Mouse (Mus musculus) midbrain, embryonic 14.5 days (tissue): ENCODE measurements around the gene Tex44. TPM values are rescaled to one million over a fixed set of nuclear protein-coding genes. Genes with fewer than 3 reads are reported as not detected.
A peak's percentile ranks its signal among the peaks of the same experiment; 100 is the strongest.

ENCODE experiments used
- ATAC-seq: fragments of 200-750 bp; cut with Nextera tagmentation; 2 replicates; pipeline ENCODE4 v1.8.0; 2017; ENCODE audit warnings: moderate number of reproducible peaks, moderate library complexity; ENCODE audit not compliant: low FRiP score, low TSS enrichment
- DNase-seq: peaks from one replicate; pipeline ENCODE4 v3.0.0-alpha.2; 2015
- H3K27ac ChIP-seq: fragments of 300-500 bp; sonication (generic); replicated peaks from 2 replicates; pipeline ENCODE4 v1.5.1; 2014; ENCODE audit warnings: mild to moderate bottlenecking, low read depth, low read length, moderate library complexity
- H3K27me3 ChIP-seq: fragments of 300-500 bp; sonication (generic); 2 replicates; pipeline ENCODE4 v1.6.1; 2014; ENCODE audit warnings: low read length, control low read depth, mixed read lengths; ENCODE audit not compliant: control insufficient read depth, insufficient read depth
- H3K36me3 ChIP-seq: fragments of 300-500 bp; sonication (generic); 2 replicates; pipeline ENCODE4 v1.6.1; 2014; ENCODE audit warnings: low read length, control low read depth; ENCODE audit not compliant: control insufficient read depth, insufficient read depth
- H3K4me1 ChIP-seq: fragments of 300-500 bp; sonication (generic); 2 replicates; pipeline ENCODE4 v1.6.1; 2014; ENCODE audit warnings: mild to moderate bottlenecking, antibody characterized with exemption, low read length, control low read depth; ENCODE audit not compliant: control insufficient read depth, insufficient read depth
- H3K4me2 ChIP-seq: fragments of 300-500 bp; sonication (generic); 2 replicates; pipeline ENCODE4 v1.6.1; 2014; ENCODE audit warnings: mild to moderate bottlenecking, low read length, moderate library complexity
- H3K4me3 ChIP-seq: fragments of 300-500 bp; sonication (generic); replicated peaks from 2 replicates; pipeline ENCODE4 v1.5.1; 2014; ENCODE audit warnings: low read depth, low read length
- H3K9ac ChIP-seq: fragments of 300-500 bp; sonication (generic); replicated peaks from 2 replicates; pipeline ENCODE4 v1.6.1; 2014; ENCODE audit warnings: mild to moderate bottlenecking, low read length, moderate library complexity
- H3K9me3 ChIP-seq: fragments of 300-500 bp; sonication (generic); 2 replicates; pipeline ENCODE4 v1.6.1; 2016; ENCODE audit warnings: low read length, control low read depth, mixed read lengths; ENCODE audit not compliant: control insufficient read depth
- WGBS: fragments of 180-500 bp; shearing (Covaris S2); extraction: QIAGEN DNeasy Blood & Tissue Kit; methylation state at CpG from one replicate; pipeline ENCODE4 v1.1.7; 2014; 5-methylcytosine and 5-hydroxymethylcytosine counted together
- polyA plus RNA-seq: library from polyadenylated mRNA; unstranded; fragments of >200 nt; fragmentation: Nextera tagmentation; extraction: Ambion mirVana; gene quantifications from 2 replicates; pipeline ENCODE4 v1.2.1, GENCODE M21; 2014

The Tex44 gene
- polyA plus RNA-seq, 1 experiment from 2014 or later: not detected

GRCm38 (mm10) chr1:86409476-86409875 lies 16.7 kb upstream of the Tex44 start:
- no peaks in the 10 kb centered on the region for H3K27me3 ChIP-seq
- 89% methylated on average over 2 of the region's 2 CpGs for WGBS
- H3K4me1 ChIP-seq: no peaks in the 10 kb centered on the region
- DNase-seq: no peak
- no peaks in the 10 kb centered on the region for H3K36me3 ChIP-seq
- no peak overlapping the region for H3K27ac ChIP-seq
- no peak overlapping the region for H3K4me2 ChIP-seq
- ATAC-seq: no peak
- H3K4me3 ChIP-seq: no peak overlapping the region
- no peak overlapping the region for H3K9ac ChIP-seq
- no peaks in the 10 kb centered on the region for H3K9me3 ChIP-seq

GRCm38 (mm10) chr1:86414715-86415114 lies 11.4 kb upstream of the Tex44 start:
- Histone ChIP-seq H3K36me3 (no peaks in the 10 kb centered on the region), H3K27me3 (no peaks in the 10 kb centered on the region), H3K4me3 (no peak overlapping the region), H3K9ac (no peak overlapping the region), H3K4me2 (no peak overlapping the region), H3K27ac (no peak overlapping the region), H3K9me3 (no peaks in the 10 kb centered on the region), H3K4me1 (no peaks in the 10 kb centered on the region)
- ATAC-seq (no peak), DNase-seq (no peak)
- 89% methylated on average over 5 of the region's 5 CpGs for WGBS

GRCm38 (mm10) chr1:86415144-86415543 lies 11.0 kb upstream of the Tex44 start:
- H3K9ac ChIP-seq: no peak overlapping the region
- 74% methylated on average over 2 of the region's 2 CpGs for WGBS
- no peak overlapping the region for H3K4me3 ChIP-seq
- no peak overlapping the region for H3K4me2 ChIP-seq
- H3K27me3 ChIP-seq: no peaks in the 10 kb centered on the region
- H3K4me1 ChIP-seq: no peaks in the 10 kb centered on the region
- no peaks in the 10 kb centered on the region for H3K36me3 ChIP-seq
- H3K9me3 ChIP-seq: no peaks in the 10 kb centered on the region
- DNase-seq: no peak
- no peak for ATAC-seq
- H3K27ac ChIP-seq: no peak overlapping the region

GRCm38 (mm10) chr1:86415612-86416184 lies 10.4 kb upstream of the Tex44 start:
- Histone ChIP-seq H3K4me2 (no peak overlapping the region), H3K4me1 (no peaks in the 10 kb centered on the region), H3K27me3 (no peaks in the 10 kb centered on the region), H3K4me3 (no peak overlapping the region), H3K9ac (no peak overlapping the region), H3K9me3 (no peaks in the 10 kb centered on the region), H3K27ac (no peak overlapping the region), H3K36me3 (no peaks in the 10 kb centered on the region)
- DNase-seq (no peak), ATAC-seq (no peak)
- 69% methylated on average over 7 of the region's 7 CpGs for WGBS

GRCm38 (mm10) chr1:86416321-86416720 lies 9.8 kb upstream of the Tex44 start:
- 63% methylated on average over 6 of the region's 6 CpGs for WGBS
- DNase-seq (peak; percentile 58), ATAC-seq (no peak)
- no peak overlapping the region for H3K4me2 ChIP-seq
- no peak overlapping the region for H3K9ac ChIP-seq
- no peak overlapping the region for H3K4me3 ChIP-seq
- H3K36me3 ChIP-seq: no peaks in the 10 kb centered on the region
- H3K27me3 ChIP-seq: no peaks in the 10 kb centered on the region
- H3K9me3 ChIP-seq: no peaks in the 10 kb centered on the region
- H3K4me1 ChIP-seq: 0 out of 2 replicates have a peak, but pooled peaks cover 4% of the 10 kb centered on the region
- H3K27ac ChIP-seq: no peak overlapping the region

- Histone ChIP-seq H3K4me2 (no peak overlapping the region), H3K9ac (no peak overlapping the region), H3K27ac (no peak overlapping the region), H3K9me3 (no peaks in the 10 kb centered on the region), H3K36me3 (no peaks in the 10 kb centered on the region), H3K4me1 (0 out of 2 replicates have a peak, but pooled peaks cover 5% of the 10 kb centered on the region), H3K27me3 (no peaks in the 10 kb centered on the region), H3K4me3 (no peak overlapping the region)
- no peak for ATAC-seq
- WGBS: 25% methylated on average over 10 of the region's 10 CpGs
- DNase-seq: no peak
These were observed 5.1 kb upstream of the Tex44 start for GRCm38 (mm10) chr1:86421007-86421406.

GRCm38 (mm10) chr1:86423879-86424278 lies 2.2 kb upstream of the Tex44 start:
- no peak overlapping the region for H3K9ac ChIP-seq
- WGBS: 76% methylated on average over 5 of the region's 5 CpGs
- H3K4me3 ChIP-seq: no peak overlapping the region
- 0 out of 2 replicates have a peak, but pooled peaks cover 5% of the 10 kb centered on the region for H3K4me1 ChIP-seq
- H3K4me2 ChIP-seq: no peak overlapping the region
- no peak for DNase-seq
- H3K9me3 ChIP-seq: no peaks in the 10 kb centered on the region
- ATAC-seq: no peak
- peak overlapping the region; percentile 72 for H3K27ac ChIP-seq
- H3K27me3 ChIP-seq: no peaks in the 10 kb centered on the region
- H3K36me3 ChIP-seq: no peaks in the 10 kb centered on the region

- 0 out of 2 replicates have a peak, but pooled peaks have one; percentile 18 for ATAC-seq
- no peaks in the 10 kb centered on the region for H3K9me3 ChIP-seq
- H3K36me3 ChIP-seq: no peaks in the 10 kb centered on the region
- H3K9ac ChIP-seq: no peak overlapping the region
- 56% methylated on average over 1 of the region's 1 CpGs for WGBS
- peak overlapping the region; percentile 72 for H3K27ac ChIP-seq
- H3K4me2 ChIP-seq: no peak overlapping the region
- no peak for DNase-seq
- H3K27me3 ChIP-seq: no peaks in the 10 kb centered on the region
- no peak overlapping the region for H3K4me3 ChIP-seq
- H3K4me1 ChIP-seq: 0 out of 2 replicates have a peak, but pooled peaks cover 5% of the 10 kb centered on the region
These were observed 1.8 kb upstream of the Tex44 start for GRCm38 (mm10) chr1:86424336-86424735.

- peak overlapping the region; percentile 72 for H3K27ac ChIP-seq
- 8% methylated on average over 11 of the region's 11 CpGs for WGBS
- H3K27me3 ChIP-seq: no peaks in the 10 kb centered on the region
- ATAC-seq: peak; percentile 38
- DNase-seq: peak; percentile 63
- no peaks in the 10 kb centered on the region for H3K9me3 ChIP-seq
- H3K4me2 ChIP-seq: no peak overlapping the region
- 0 out of 2 replicates have a peak, but pooled peaks cover 5% of the 10 kb centered on the region for H3K4me1 ChIP-seq
- H3K4me3 ChIP-seq: no peak overlapping the region
- no peaks in the 10 kb centered on the region for H3K36me3 ChIP-seq
- no peak overlapping the region for H3K9ac ChIP-seq
These were observed 1.1 kb upstream of the Tex44 start for GRCm38 (mm10) chr1:86424835-86425547.
